Mouse (Mus musculus) megakaryocyte-erythroid progenitor cell, adult 5 weeks (primary cell): ENCODE results near the gene Bcl6b. TPM values are rescaled to one million over a fixed set of nuclear protein-coding genes. Genes with fewer than 3 reads are reported as not detected.

Experiments
- polyA plus RNA-seq: library from polyadenylated mRNA; stranded (reverse); fragments of >175 nt; gene quantifications from 2 replicates; pipeline ENCODE4 v1.2.3, GENCODE M21; 2012

The Bcl6b gene
- 0.66 and 0.68 TPM in 2 replicates for polyA plus RNA-seq

DNA sequence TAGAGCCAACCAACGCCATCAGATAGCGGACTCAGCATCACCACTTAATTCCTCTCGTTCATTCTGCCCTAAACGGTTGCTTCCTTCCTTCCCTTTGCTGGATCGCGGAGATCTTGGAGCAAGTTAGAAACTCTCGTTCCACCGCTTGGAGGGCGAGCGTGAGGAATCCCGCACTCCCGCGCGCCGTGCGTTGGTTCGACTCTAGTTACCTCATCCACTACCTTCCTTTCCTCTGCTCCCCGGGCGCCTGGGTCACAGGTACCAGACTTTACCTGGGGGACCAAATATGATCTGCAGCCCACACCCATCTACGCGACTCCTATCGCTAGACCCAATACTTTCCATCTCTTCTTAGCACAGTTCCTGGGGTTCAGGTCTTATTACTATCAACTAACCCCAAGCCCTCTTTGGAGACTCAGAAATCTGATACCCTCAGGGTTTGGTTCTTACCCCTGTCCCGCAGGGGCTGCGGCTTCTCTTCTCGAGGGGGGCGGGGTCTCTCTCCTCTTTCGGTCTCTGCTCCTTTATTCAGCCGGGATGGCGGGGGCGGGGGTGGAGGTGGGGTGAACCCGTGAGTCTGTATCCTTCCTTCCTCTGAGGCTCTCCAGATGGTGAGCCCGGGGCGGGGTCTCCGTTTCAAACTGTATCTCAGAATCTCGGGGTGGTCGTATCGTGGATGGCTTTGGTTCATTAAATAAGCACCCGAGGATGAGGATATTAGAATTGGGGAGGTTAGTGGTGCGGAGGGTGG lies at the start of gene Bcl6b:
Bcl6b (minus strand) TSS at position 539 of the 751 bp plus-strand sequence.

DNA sequence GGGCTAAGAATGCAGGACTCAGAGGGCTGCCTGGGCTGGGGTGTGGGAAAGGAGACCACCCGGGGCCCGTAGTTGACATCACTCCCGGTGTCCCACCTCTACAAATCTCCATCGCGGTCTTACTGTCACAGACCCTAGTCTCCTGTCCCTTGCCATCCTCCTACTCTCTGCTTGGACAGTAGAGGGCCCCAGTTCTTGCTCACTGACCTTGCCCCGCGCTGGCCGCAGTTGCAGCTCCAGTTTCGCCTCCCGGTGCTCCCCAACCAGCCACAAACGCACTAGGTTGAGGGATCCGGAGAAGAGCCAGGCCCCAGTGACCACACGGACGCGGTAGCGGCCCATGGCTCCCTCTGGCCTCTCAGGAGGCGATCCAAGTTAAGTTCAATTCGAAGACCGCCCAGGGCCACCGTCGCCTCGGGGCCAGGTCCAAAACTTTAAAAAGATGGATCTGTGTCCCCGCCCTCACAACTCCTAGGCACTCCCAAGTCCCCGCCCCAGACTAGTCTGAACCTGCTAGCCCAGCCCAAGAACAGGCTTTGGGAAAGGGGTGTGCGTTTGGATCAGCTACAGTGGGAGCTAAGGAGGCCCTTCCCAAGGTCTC lies 25.4 kb upstream of the Bcl6b start, which contains the start of gene Alox12:
Alox12 (minus strand) TSS at position 423 of the 601 bp plus-strand sequence.

DNA sequence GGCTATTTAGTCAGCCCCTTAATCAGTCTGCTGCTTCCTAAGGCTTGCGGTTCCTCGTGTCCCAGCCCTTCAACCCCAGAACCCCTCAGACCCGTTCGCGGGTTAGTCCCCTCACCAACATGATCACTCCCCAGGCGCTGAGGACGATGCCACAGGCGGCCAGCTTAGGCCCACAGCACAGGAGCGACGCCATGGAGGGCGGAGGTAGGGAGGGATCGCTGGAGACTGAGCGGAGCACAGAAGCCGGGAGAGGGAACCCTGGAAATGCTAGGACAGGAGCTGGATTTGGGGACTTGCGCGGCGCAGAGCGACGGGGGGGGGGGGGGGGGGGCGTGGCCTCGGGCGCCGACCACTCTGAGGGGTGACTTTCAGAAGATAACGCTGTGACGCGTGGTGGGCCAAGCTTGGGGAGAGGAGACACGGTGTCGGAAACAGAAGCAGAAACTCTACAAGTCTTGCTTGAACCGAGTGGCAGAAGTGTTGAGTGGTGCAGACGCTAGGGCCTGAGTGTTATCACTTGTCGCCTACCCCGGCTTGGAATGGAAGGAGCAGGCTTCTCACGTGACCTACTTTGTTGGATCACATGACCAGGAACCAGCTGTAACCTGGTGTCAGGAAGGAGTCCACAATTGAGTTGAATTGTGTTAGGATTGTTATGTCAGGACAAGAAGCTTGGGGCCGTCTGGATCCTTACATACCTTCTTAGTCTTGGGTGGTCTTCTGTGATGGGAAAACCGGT lies 10.1 kb upstream of the Bcl6b start, which contains the start of the genes Gm21988 and Rnasek:
Gm21988 (minus strand) TSS at position 290 of the 739 bp plus-strand sequence.
Rnasek (minus strand) TSS at position 302 of the 739 bp plus-strand sequence.

DNA sequence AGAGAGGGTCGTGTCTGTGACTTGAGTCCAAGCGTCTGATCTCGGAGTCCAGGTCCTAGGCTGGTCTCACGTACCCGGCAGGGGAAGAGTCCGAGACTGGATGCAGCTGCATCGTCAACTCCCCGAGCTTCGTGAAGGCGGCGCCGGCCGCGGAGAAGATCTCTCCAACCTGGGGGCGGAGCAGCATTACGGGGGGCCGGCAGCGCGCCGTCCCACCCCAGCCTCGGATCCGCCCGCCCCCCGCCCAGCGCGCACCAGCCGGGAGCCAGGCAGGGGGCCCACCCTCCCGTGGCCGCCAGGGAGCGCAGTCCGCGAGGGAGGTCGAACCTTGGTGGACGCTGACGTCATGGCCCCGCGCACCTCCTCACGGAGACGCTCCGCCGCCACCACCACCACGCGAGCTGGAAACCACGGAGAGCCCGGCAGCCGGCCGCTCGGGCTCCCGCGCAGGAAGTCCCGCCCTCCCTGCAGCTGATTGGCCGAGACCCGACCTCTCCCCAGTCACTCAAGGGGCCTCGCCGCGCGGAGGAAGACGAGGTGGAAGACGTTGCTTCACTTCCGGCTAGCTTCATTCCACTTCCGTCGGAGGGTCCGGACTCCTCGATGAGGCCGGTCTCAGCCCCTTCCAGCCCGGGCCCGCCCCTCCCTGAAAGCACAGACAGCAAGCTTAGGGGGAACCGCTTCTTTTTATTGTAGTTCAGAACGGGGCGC lies 8.0 kb upstream of the Bcl6b start, which contains the start of gene 0610010K14Rik:
0610010K14Rik (minus strand) TSS at position 458 of the 711 bp plus-strand sequence.

GRCm38 (mm10) chr11:70220731-70221602 lies 8.6 kb downstream of the Bcl6b start, which contains the start of gene Slc16a13:
Slc16a13 (minus strand) TSS chr11:70221064.

GRCm38 (mm10) chr11:70212423-70212822 lies 17.2 kb downstream of the Bcl6b start, which contains the start of gene Slc16a11:
Slc16a11 (plus strand) TSS chr11:70212752.

Other genes starting within 250 kb of the Bcl6b start
- gene Ctdnep1, start 248.6 kb downstream of the Bcl6b start, polyA plus RNA-seq = 253 and 255 TPM in 2 replicates
- 12.4 and 14.3 TPM in 2 replicates for gene Elp5, start 247.3 kb downstream of the Bcl6b start, polyA plus RNA-seq
- 379 and 448 TPM in 2 replicates for gene Gabarap, start 238.7 kb downstream of the Bcl6b start, polyA plus RNA-seq
- gene Phf23, start 234.0 kb downstream of the Bcl6b start, polyA plus RNA-seq = 73.1 and 84.1 TPM in 2 replicates
- gene Dvl2, start 229.2 kb downstream of the Bcl6b start, polyA plus RNA-seq = 50.0 and 50.7 TPM in 2 replicates
- 22.8 and 23.6 TPM in 2 replicates for gene Acadvl, start 214.4 kb downstream of the Bcl6b start, polyA plus RNA-seq
- gene Dlg4, start 212.9 kb downstream of the Bcl6b start, polyA plus RNA-seq = 22.0 and 24.1 TPM in 2 replicates
- not detected in 2 replicates for gene Asgr1, start 175.7 kb downstream of the Bcl6b start, polyA plus RNA-seq
- 0.37 and 0.61 TPM in 2 replicates for gene Asgr2, start 137.2 kb downstream of the Bcl6b start, polyA plus RNA-seq
- gene Mgl2, start 99.5 kb downstream of the Bcl6b start, polyA plus RNA-seq = 2.7 and 3.7 TPM in 2 replicates
- 0.88 and 1.1 TPM in 2 replicates for gene Clec10a, start 73.6 kb downstream of the Bcl6b start, polyA plus RNA-seq
- gene Slc16a11, start 17.0 kb downstream of the Bcl6b start, polyA plus RNA-seq = 1.4 and 5.3 TPM in 2 replicates
- 5.9 and 7.7 TPM in 2 replicates for gene Slc16a13, start 8.7 kb downstream of the Bcl6b start, polyA plus RNA-seq
- 141 and 144 TPM in 2 replicates for gene 0610010K14Rik, start 8.1 kb upstream of the Bcl6b start, polyA plus RNA-seq
- gene Gm21988, start 10.0 kb upstream of the Bcl6b start, polyA plus RNA-seq = 10.8 and 13.6 TPM in 2 replicates
- 132 and 186 TPM in 2 replicates for gene Rnasek, start 10.0 kb upstream of the Bcl6b start, polyA plus RNA-seq
- gene Alox12, start 25.6 kb upstream of the Bcl6b start, polyA plus RNA-seq = 0.05 and 0.17 TPM in 2 replicates
- gene Alox12e, start 92.8 kb upstream of the Bcl6b start, polyA plus RNA-seq = 0.18 and 0.60 TPM in 2 replicates
- 0.28 and 0.83 TPM in 2 replicates for gene Alox15, start 122.2 kb upstream of the Bcl6b start, polyA plus RNA-seq
- 62.0 and 64.7 TPM in 2 replicates for gene Pelp1, start 180.2 kb upstream of the Bcl6b start, polyA plus RNA-seq
- gene Arrb2, start 202.8 kb upstream of the Bcl6b start, polyA plus RNA-seq = 349 and 402 TPM in 2 replicates
- gene Med11, start 222.1 kb upstream of the Bcl6b start, polyA plus RNA-seq = 24.9 and 28.5 TPM in 2 replicates
- 0.09 and 0.15 TPM in 2 replicates for gene Zmynd15, start 229.6 kb upstream of the Bcl6b start, polyA plus RNA-seq
- 1.6 and 1.8 TPM in 2 replicates for gene Cxcl16, start 230.2 kb upstream of the Bcl6b start, polyA plus RNA-seq